Mouse (Mus musculus) kidney, adult 18-20 months (tissue): ENCODE data around the gene Clta.

Experiments used
- DNase-seq: peaks from one replicate; pipeline ENCODE4 v3.0.0; 2021

Gene Clta

GRCm38 (mm10) chr4:44074422-44074821 lies 70.2 kb downstream of the Clta start:
- no peak for DNase-seq

GRCm38 (mm10) chr4:44078358-44078933 lies 74.2 kb downstream of the Clta start:
- DNase-seq, result no peak
